Mouse (Mus musculus): Measurements from ENCODE around the gene Dlgap1.
"Not testable (repeated sequence)": the region's sequence is repeated elsewhere in the genome, so short reads cannot be mapped to it uniquely, and the experiment has no call there.

Dlgap1 gene

GRCm38 (mm10) chr17:70521058-70521851, 552.4 kb downstream of the Dlgap1 start:
- intact Hi-C loops (cut with DNase I) = loop anchor here (10.0 kb wide), 1 partner anchor 454 kb away; no protein-coding TSS in a partner anchor

DNA sequence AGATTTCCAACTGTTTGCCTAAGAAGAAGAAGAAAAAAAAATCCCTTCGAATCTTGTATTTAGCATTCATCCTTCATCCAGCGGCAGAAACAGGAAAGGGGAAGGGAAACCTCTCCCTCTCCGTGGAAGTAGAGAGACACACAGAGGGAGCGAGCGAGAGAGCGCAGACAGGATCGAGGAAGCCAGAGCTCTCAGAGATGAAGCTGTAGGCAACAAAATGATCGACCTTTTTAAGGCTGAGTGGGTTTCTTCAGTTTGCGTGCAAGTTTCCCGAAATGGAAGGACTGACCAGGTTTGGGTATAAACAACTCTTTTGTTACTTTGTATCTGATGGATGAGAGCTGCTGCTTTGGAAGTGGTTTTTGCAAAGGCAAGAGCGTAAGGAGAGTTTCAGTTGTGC, 553.1 kb downstream of the Dlgap1 start:
- intact Hi-C loops (cut with DNase I) = loop anchor here (10.0 kb wide), 1 partner anchor 453 kb away; no protein-coding TSS in a partner anchor

GRCm38 (mm10) chr17:70525990-70526389, 557.1 kb downstream of the Dlgap1 start:
- intact Hi-C loops (cut with DNase I) = loop anchor here (2.0 to 10.0 kb wide), 3 partner anchors 109 to 449 kb away; no protein-coding TSS in a partner anchor

DNA sequence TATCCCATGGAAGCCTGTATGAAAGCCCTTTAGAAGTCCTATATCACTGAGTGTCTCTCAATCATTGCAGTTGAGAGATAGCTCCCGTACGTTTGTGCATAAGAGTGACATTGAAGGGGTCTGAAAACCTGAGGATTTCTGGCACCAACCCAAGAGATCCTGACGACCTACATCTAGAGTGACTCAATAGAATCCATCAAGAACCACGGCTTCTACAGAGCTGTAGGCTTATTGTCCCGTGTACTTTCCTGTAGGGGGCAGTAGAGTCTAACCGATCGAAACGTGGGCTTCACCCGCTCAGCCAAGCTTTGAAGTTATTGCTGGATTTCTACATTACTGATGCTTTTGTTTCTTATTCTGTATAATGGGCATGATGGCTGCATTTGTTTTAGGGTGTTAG, 558.2 kb downstream of the Dlgap1 start:
- intact Hi-C loops (cut with DNase I) = loop anchor here (2.0 to 10.0 kb wide), 3 partner anchors 108 to 448 kb away; no protein-coding TSS in a partner anchor

DNA sequence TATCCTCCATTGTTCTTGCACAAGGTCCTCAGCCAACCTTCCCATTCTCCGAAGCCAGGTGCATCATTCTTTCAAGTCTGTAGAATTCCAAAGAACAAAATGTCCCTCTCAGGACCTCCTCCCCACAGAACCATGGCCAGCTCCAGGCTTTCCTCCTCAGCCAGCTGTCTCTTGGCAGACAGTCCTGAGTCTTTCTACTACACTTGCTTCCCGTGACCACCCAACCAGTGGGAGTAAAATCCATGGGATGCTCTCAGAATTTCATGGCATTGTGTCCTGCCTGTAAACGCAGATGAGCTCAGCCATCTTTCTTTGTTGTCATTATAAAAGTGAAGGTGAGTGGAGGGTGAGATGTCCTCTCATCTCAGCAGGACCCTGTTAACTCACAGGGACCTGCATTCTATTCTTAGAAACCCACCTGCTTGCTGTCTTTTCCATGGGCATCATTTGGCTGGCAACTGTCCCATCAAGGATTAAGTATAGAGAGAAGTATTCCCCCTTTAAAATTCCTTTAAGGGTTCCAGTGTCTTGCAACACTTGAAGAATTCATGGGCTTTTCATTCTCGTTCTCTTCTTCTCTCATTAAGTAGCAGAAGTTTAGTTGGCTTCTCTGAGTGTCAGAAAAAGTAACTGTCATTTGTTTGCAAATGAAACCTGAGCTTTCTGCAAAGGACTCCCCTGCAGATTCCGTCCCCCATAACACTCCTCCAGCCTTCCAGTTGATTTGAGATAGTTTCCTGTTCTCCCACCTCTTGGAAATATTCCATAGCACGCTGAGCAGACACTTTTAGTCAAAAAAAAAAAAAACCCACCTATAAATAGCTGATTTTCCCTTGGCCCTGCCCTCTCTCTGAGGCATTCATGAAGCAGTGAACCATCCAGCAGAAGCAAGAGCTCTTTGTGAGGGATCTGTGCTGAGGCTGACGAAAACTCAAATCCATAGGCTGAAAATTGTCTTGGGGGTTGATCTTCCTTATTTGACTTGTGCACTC, 559.6 kb downstream of the Dlgap1 start:
- intact Hi-C loops (cut with DNase I) = loop anchor here (10.0 kb wide), 1 partner anchor 446 kb away; no protein-coding TSS in a partner anchor

- intact Hi-C loops (cut with DNase I) = no loop called here
Observed at GRCm38 (mm10) chr17:70534321-70534720, 565.4 kb downstream of the Dlgap1 start.

- intact Hi-C loops (cut with DNase I) = no loop called here
Observed at GRCm38 (mm10) chr17:70541816-70542215, 572.9 kb downstream of the Dlgap1 start.

GRCm38 (mm10) chr17:70550793-70551192, 581.9 kb downstream of the Dlgap1 start:
- intact Hi-C loops (cut with DNase I) = no loop called here

DNA sequence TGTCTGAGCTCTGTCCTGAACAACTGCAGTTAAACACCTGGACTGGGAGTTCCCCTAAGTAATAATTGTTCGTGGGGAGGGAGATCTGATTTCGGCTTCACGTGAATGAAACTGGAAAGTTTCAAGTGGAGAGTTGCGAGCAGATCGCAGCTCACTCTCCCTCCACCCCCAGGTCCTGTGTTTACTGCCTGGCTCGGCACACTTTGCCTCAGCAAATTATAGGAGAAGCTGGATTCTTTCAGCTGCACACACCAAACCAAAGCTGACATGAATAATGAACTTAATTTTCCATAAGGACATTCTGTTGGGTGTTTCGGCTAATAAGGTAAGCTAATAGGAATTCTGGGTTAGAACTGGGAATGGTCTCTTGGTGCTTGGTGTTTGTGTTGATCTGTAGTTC, 592.7 kb downstream of the Dlgap1 start:
- intact Hi-C loops (cut with DNase I) = no loop called here

DNA sequence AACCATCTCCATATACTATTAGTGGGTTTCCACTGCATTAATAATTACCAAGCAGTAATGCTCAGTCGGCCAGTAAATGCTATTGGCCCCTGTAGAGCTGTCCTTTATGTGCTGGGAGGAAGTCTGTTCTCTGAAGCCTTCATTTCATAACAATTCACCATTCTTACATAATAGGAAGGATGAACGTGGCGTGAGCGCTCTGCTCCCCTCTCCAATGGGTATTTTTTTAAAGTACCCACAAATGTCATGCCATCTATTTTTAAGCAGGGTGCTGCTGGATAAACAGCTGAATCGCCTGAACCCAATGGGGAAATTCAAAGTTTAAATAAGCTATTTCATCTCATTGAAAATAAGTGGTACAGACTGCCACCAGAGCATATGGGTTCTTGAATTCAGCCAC, 602.0 kb downstream of the Dlgap1 start:
- intact Hi-C loops (cut with DNase I) = no loop called here

DNA sequence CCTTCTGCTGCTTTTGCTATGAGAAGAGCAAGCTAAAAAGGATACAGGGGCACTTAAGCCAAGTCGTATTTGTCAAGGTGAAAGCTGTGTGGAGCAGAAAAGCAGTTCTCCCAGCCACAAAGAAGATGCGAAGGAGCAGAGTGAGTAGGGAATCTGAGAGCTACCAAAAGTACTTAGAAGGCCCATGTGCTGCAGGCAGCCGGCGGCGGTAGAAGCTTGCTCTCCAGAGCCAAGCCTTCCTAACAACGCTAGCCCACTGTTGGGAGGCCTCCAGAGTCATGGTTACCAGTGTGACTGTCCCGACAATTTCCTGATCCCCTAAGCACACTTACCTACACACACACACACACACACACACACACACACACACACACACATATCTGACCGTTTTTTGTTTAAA, 614.2 kb downstream of the Dlgap1 start:
- intact Hi-C loops (cut with DNase I) = no loop called here

DNA sequence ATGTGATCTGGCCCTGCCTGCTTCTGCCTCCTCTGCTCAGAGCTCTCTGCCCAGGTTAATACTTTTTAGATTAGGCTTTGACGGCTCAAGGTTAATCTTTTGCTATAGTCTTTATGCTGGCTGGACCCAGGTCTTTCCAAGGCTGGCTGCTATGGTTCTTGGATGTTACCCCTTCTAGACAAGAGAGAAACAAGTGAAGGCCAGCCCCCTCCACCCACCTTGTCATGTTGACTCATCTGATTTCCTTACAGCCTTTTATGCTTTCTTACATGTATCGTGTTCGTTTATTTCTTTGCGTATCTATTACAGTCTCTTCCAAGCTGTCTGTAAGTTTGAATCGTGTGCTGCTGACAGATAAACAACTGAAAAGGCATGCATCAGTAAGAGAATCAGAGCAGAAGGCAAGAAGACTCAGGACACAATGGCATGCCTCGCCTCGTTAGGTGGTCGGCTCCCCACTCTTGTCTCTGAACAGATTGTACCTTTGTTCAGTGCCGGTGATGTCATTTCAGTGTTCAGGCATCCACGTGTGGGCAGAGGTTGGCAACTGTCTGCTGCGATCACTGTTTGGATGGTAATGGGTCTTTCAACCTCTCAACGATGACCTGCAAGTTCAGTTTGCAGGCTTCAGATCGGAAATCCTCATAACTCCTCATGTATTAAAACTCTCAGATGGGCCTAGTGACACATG, 618.0 kb downstream of the Dlgap1 start:
- intact Hi-C loops (cut with DNase I) = no loop called here

DNA sequence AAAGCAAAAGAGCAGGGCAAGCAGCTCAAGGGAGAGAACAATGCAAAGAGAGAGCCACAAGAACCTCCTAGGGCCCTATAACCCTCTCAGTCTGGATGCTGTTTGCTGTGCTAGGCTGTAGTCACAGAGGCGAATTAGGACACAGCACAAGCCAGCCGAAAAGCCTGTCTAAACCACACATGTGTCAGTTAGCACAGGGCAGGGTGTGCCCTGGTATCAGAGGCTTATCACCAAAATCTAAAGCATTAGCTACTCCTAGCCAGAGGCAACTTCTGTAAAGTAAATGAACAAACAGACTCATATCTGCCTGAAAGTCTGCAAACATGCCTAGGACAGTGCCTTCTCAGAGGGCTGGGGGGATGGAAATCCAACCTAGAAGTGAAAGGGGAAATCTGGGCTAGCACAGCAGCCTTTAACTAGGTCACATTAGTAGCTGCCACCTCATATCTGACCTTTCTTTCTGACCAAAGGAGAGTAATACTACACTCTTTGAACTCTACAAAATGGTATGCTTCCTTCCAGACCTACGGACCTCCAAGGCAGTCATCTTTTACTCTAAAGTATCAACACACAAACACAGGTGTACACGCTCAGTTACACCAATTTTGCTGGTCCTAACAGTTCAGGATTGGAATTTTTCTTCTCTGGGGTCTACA, 619.2 kb downstream of the Dlgap1 start:
- intact Hi-C loops (cut with DNase I) = not testable (repeated sequence)

DNA sequence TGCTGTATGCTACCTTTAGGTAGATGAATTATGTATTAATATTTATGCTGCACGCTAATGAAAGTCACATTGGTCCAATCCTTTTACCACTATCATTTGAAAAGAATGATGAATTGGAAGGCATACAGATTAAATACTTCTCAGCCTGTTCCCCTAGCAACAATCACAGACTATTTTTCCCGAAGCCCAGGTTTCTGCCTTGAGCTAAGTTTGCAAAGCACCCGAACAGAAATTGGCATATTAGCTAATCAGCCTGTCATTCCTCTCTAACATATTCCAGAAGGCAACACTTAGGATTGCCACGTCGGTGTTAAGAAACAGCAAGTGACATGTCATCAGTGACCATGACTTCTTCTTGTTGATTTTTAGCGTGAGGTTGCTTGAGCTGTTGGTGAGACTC, 619.8 kb downstream of the Dlgap1 start:
- intact Hi-C loops (cut with DNase I) = no loop called here

GRCm38 (mm10) chr17:70589140-70589539, 620.3 kb downstream of the Dlgap1 start:
- intact Hi-C loops (cut with DNase I) = no loop called here

GRCm38 (mm10) chr17:70590506-70590905, 621.6 kb downstream of the Dlgap1 start:
- intact Hi-C loops (cut with DNase I) = no loop called here

GRCm38 (mm10) chr17:70594277-70594676, 625.4 kb downstream of the Dlgap1 start:
- intact Hi-C loops (cut with DNase I) = no loop called here

GRCm38 (mm10) chr17:70596326-70596725, 627.5 kb downstream of the Dlgap1 start:
- intact Hi-C loops (cut with DNase I) = no loop called here

DNA sequence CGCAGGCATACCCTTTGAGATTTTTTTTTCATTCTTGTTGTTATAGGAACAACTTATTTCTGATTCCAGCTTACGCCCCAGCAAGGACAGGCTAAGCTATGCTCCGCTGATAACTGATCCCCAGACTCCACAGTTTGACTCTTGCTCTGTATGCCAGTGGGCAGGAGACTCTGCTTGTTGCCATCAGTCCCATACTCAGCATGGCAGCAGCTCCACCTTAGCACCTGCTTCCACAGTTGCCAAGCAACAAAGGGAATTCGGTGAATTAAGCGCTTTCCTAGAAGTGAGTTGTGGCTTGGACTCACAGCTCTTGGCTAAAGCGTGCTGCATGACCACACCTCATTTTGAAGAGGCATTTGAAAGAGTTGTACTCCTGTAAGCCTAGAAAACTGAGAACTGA, 631.6 kb downstream of the Dlgap1 start:
- intact Hi-C loops (cut with DNase I) = no loop called here

DNA sequence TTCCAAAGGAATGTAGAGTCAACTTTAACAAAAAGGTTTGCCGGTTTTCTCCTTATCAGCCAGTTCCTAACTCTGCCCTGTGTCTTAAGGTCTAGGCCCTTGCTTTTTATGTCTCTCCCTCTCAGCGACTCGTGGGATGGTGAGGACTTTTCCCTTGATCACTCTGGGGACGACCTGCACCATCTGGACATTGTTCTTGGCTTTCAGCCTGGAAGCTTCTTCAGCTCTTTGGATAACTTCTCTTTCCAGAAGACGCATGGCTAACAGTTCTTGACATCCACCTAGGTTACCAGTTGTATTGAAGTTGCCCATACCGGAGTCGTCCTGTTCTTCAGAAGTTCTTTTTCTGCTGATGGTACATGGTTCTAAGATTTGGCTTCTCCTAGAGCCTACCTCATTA, 633.2 kb downstream of the Dlgap1 start:
- intact Hi-C loops (cut with DNase I) = no loop called here

GRCm38 (mm10) chr17:70605659-70606058, 636.8 kb downstream of the Dlgap1 start:
- intact Hi-C loops (cut with DNase I) = no loop called here

Data from adrenal gland (tissue).